Mouse (Mus musculus): Measurements from ENCODE around the gene Thsd7b.
"Not testable (repeated sequence)": the region's sequence is repeated elsewhere in the genome, so short reads cannot be mapped to it uniquely, and the experiment has no call there.

GRCm38 (mm10) chr1:129959352-129959751 lies 686.2 kb downstream of the Thsd7b start:
- TF ChIP-seq CTCF (IDR thresholded peaks at IDR 0.05; ENCODE audit: control insufficient read depth, insufficient read depth, insufficient read length); MAX (IDR thresholded peaks at IDR 0.05): not testable (repeated sequence)

Measured in C2C12 (cell line).